Mouse (Mus musculus) thymus, postnatal 14 days (tissue): ENCODE measurements at regions not wholly inside any gene's neighbourhood (a gene's known extent, or its start where the extent isn't known, plus 50 kb on each side); places are given as distances from the start of the nearest gene placed in this dataset.

Experiments
- DNase-seq: peaks from one replicate; pipeline ENCODE4 v3.0.0; 2021

DNA sequence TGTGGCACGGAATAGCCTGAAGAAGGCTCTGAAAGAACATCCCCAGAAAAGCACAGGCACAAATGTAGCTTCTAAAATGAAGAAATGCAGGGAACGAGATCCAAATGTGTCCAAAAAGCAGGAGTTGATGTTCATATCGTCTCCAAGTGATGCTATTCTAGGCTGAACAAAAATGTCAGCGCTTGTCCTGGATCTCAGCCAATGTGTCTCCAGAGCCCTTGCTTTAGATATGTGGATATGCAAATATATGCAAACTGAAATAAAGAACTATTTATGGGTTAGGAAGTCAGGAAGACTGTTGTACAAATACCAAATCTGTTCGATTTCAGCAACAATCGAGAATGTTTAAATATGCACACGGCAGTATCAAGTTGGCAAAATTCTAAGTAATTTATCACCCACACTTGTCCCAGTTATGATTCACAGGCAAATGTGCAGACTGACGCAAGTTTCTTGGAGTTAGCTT lies 320.4 kb downstream of the Synb start:
- DNase-seq, result no peak

DNA sequence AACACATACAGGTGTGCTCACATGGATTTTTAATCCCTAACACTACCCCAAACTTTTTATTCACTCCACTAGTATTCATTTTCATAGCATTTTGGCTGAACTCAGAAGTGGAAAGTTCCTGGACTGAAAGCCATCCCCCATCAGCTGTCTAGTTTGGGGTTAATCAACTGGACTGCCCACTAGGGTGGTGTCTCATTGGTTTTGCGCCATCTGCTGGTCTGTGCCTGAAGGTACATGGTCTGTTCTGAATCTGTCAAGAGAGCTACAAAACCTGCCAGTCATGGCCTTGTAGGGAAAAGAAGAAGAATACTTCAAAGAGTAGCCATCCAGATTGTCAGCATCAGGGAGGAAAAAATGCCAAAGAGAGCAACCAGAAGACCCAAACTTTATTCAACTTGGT lies 327.3 kb downstream of the Synb start:
- peak; percentile 61 for DNase-seq

DNA sequence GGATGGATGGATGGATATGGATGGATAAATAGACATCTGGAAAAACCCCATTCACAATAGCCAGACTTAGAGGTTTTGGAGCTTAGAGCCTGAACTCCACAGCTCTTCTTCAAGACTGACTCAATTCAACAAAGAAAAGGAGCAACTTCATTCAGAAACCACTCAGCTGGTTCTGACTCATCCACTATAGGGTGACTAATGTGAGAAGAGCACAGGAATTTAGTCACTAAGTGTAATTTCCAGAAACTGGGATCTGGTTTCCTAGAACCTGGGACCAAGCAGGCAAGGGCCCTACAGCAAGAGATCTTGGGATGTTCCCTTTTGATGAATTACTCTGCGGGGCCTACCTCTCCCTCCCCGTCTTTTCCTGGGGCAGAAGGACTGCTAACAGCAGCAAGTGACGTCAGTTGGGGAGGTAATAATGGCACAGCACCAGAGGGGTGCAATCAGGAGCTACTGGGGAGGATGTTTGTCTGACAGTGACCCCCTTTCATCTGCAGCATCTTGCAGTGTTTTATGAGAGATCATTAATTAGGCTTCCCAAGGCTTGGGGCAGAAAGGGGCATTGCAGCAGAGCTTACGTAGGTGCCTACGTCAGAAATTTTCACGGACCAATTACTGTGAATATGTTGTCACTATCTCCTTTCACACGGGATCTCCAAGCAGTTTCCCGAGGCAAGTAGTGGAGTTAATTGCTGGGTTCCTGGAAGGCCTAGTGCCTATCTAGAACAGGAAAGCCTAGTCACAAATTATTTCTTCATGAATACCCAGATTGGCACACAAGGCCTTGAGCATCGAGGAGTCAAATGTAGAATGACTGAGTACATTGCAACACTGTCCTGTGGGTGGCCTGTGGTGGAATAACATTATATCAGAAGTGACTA lies 339.3 kb downstream of the Synb start:
- no peak for DNase-seq

DNA sequence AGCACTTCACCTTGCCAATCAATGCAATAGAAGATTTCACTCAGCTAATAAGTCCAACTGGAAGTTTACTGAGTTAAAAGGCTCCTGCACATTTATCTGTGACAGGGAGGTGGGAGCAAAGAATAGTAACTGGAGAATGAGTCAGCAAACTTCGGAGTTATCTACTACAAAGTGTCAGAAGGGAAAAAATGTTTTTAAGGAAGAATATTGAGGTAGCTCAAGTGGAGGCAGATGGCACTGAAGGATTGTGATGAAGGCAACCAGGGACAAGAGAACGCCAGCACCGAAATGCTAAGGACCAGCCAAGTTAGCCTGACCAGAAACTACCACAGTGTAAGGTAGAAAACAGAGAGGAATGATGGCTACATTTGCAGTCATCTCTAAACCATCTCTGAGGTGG lies 348.2 kb downstream of the Synb start:
- DNase-seq, result no peak

DNA sequence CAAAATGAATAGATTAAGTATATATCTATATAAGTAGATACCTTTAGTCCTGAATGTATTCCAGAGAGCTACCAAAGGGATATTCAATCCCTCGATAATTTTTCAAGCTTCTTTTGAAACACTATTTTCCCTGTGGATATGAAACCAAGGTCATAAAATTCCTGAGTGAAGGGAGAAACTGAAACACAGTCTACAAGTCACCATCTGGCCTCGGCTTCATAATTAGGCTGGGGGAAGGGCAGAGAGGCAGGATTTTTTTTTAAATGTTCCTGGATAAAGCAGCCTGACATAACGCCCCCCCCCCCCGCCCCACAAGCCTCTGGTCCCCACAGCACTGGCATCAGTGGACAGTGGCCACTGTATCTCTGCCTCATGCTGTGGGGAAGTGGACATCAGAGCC lies 348.7 kb downstream of the Synb start:
- DNase-seq, result no peak

DNA sequence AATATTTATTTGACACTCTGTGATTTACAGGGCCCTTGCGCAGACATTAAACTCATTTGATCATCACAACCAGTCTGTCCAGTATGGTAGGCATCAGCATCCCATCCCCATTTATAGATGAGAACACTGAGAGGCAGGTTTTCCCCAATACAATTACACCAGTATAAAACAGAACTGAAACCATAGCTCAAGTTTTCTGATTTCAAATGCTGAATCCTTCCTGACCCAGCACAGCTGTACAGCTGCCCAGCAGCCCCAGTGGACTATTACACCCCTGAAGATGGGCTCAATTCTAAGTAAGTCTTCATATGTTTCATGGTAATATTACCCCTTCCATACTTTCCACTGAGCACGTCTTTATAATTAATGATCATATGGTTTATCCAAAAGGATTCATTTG lies 352.3 kb downstream of the Synb start:
- DNase-seq, result no peak

DNA sequence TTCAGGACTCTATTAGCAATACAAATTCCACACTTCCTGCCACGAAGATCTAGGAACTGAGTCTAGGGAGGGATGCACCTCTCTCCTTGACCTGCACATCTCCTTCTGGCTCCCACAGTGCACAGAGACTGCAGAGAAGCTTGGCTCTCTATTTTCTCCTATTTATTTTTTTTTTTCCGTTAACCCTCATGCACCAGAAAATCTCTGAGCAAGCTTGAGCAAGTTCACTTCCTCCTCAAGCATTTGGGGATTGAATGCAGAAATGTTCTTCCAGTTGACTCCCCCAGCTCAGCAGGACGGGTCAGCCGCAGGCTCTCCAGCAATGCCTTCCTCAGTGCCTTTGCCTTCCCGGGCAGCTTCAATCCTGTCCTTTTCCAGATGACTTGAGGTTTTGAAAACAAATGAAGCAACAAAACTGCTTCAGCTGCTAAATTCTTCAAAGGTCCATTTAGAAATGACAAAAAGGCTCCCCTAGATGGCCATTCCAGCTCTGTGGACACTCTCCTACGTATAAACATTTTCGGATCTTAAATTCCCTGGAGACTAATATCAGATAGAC lies 352.9 kb downstream of the Synb start:
- DNase-seq, result no peak

DNA sequence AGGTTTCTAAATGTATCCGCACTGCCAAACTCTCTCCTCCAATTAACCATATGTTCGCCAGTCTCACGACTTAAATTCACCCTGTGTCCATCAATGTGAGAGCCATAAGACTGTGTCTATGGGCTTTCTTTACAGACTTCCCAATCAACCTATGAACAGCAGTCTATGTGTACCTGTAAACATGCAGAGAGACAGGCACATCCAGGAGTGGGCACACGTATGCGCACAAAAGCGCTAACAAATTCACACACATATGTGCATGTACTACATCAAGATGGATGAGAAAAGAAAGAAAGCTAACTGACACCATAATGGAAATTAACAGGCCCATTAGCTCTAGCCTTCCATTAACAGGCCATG lies 358.8 kb downstream of the Synb start:
- DNase-seq, result no peak

DNA sequence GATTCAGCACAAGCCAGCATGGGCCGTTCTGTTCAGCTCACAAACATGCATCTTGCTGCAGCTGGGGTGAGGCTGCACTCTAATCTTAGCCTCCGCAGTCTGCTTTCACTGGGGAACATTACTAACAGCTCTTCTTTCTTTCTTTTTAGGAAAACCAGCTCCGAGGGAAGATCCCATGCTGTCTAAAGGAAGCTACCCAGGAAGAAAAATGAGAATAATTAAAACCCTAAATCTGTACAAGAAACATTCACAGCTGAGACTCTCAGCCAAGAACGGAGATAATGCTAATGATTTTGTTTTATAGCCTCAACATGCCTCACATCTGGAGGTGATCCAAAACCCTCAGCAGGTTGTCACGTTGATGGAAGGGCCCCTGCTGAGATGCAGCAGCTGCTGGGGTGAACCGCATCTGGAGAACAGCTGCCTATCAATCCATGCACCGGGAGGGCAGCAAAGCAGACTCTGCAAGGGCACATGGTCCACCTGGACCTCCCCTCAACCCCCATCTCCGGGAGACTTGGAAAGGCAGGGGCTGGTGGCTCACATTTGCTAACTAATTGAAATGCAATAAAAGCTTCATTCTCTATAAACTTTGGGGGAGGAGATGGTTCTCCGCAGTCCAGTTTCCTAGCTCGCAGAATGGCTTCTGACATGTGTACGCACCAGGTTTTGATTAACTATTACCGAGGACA lies 359.3 kb downstream of the Synb start:
- DNase-seq, result no peak

DNA sequence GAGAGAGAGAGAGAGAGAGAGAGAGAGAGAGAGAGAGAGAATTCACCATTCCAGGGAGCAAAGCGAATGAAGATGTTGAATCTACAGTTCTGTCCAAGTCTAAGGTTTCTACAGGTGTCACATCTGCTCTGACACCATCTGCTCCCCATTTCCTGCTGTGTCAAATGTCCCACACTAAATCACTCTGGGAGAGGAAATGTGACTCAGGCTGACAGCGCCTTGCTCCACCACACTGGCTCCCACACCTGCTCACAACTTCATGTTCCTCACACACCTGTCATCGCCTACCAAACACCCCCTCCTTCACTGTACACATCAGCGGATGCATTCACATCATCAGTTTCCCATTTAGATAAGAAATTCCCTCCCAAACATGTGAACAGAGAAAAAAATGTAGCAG lies 366.3 kb downstream of the Synb start:
- DNase-seq, result peak; percentile 53

DNA sequence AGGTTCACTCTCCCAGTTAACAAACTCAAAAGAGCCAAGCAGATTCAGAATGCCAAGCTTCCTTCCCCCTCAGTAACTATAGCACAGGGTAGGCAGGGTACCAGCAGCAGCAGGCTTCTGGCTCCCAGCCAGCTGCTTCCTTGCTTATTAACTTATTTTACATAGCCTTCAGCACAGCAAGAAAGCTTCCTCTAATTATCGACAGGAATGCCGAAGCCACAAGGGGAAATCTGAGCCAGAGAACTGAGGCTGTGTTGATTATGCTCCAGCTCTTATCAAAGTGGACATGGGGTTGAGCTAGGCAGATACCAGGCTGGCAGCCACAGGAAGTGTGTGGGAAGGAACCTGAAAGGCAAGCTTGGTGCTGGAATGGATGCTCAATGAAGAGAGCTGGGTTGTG lies 371.0 kb downstream of the Synb start:
- no peak for DNase-seq

DNA sequence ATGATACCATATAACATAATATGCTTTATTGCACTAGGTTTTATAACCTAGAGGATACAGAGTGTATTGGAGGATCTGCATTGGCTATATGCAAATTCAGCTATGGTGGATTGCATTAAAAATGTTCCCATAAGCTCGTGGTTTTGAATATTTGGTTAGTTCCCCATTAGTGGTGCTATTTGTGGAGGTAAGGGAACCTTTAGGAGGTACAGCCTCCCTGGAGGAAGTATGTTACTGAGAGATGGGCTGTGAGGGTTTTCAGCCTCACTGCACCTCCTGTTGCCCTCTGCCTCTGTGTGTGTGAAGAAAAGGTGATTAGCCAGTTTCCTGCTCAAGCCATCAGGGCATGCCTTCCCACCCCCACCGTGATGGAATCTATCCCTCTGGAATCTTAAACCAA lies 372.1 kb downstream of the Synb start:
- no peak for DNase-seq

DNA sequence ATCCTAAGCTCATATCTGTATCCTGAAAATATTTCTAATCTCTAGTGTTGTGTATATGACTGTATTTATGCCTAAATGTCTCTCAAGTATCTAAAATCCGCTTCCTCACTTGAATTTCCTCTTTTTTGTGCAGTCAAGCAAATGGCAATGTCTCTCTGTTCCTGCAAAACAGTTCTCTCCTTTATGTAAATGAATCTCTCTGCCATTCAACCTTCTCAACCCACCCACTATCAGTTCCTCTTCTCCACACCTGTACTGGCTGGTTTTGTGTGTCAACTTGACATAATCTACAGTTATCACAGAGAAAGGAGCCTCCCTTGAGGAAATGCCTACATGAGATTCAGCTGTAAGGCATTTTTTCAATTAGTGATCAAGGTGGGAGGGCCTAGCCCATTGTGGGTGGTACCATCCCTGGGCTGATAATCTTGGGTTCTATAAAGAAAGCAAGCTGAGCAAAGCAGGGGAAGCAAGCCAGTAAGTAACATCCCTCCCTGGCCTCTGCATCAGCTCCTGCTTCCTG lies 375.5 kb downstream of the Synb start:
- no peak for DNase-seq

DNA sequence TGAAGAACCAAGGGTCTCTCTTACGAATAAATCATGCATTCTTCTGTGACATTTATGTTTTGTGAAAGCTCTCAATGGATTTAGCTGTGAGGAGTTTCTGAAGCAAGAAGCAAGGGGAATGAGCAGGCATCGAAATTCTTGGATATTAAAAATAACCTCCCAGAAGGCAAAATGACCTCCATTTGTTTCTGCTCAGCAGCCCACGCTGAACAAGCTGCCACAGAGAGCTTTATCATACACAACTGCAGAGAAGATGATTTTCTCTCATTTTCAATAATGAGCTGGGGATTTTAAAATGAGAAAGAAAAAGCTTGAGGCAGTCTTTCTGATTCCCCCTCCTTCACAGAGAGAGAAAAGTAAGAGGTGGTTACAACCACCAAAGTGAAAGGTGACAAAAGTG lies 394.2 kb downstream of the Synb start:
- no peak for DNase-seq

DNA sequence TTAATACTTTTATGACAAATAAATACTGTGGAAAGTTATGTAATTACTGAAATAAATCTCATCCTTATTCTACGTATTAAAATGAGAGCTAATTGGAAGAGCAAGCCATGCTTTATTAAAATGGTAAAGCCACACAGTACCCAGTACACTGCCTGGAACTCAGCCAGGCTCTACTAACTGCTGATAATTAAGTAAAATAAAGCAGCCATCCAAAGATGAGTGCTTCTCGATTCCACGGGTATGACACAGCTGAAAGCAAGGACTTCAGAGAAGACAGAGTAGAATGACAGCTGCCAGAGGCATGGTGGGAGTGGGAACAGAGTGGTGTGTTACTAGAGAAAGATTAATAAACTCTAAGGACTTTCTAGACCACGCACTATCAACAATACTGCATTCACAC lies 416.9 kb downstream of the Synb start:
- no peak for DNase-seq

DNA sequence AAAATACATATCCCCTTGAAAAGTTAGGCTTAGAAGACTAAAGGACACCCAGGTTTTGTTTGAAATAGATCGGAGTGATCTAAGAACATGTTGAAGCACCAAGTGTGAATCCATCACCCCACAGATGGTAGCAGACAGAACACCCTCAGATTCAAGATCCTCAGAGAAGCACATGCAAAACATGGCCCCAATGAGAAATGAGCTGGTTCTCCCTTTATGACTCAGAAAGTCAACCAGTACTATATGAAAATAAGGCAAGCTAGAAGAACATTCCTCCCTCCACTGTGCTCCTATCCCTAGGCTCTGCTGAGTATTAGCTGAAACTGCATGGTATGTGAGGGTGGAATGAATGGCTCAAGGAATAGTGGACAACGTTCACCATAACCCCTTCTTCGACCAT lies 433.0 kb downstream of the Synb start:
- no peak for DNase-seq

DNA sequence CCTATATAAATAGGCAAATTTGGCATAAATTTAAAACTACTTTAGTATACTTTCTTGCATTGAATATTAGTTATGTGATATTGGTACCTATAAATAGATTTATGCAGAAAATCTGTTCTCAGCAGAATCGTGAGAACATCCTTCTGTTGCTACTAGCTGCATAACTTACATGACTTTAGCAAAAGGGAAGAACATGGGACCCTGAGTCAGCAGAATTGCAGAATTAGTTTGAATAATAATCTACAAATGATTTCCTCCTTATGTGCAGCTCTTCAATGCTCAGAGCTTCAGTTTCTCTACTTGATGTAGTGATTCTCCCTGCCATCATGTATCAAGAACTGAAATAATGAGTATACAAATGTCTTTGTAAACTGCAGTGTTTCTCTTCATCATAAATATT lies 436.2 kb downstream of the Synb start:
- DNase-seq, result no peak

DNA sequence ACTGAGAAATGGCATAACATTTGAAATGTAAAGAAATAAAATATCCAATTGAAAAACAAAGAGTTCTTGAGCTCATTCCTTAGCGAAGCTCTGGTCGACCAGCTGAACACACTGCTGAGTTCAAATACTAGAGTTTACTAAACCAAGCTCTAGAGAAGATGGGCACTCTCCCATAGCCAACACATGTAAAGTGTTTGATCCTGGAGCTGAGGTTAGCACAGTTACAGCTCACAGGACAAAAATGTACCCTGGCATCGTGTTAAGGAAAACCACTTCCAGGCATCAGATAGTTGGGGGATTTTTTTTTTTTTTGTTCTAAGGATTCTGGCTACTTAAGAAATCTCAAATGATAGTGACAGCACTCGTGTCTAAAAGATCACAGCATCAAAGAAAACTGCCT lies 445.6 kb downstream of the Synb start:
- no peak for DNase-seq

DNA sequence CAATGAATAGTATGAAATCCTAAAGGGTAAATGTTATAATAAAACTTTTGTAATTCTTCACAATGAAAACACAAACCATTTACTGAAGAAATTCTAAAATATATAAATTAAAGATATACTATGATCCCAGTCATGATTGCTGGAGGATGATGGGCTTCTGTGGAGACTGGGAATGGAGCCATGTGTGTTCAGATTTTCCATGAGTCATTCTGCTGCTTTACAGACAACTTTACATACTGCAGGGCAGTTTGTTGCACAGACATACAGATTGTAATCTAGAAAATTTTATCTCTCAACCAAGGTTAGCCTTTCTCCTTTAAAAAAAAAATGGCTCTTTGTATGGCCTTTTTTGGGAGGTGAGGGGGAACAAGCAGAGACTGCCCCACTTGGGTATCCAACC lies 446.5 kb downstream of the Synb start:
- no peak for DNase-seq

DNA sequence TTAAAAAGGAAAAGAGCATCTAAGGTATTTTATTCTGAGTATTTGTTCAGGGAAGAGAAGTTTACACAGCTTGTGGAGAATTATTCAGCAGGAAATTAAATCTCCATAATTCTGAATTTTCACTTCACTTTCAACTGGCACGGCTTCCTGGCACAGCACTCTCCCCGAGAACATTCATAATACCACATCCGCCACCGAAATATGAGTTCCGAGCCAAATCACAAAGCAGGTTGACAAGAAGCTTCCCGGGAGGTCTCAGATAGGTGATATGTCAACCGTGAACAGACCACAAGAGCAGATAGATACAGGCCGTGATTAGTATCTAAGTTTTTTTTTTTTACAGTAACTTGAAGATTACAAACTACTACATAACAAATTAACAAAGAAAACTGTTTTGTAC lies 473.9 kb downstream of the Synb start:
- DNase-seq, result no peak

DNA sequence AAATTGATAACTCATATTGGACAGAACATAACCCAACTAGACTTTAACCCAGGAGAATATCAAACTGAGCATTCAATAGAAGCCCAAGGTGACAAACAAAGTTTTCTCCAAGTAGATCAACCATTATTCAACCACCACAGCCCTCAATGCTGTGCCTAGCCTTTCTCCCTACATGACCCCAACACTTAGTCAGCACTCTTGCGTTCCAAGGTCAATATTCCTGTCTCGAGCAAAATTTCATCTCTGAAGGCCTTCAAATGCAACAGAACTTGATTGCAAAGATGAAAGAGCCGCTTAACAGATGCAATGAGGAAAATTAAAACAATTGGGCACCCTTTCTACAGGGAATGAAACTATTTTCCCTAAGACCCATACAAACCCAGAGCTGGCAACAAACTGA lies 485.1 kb downstream of the Synb start:
- DNase-seq, result no peak

DNA sequence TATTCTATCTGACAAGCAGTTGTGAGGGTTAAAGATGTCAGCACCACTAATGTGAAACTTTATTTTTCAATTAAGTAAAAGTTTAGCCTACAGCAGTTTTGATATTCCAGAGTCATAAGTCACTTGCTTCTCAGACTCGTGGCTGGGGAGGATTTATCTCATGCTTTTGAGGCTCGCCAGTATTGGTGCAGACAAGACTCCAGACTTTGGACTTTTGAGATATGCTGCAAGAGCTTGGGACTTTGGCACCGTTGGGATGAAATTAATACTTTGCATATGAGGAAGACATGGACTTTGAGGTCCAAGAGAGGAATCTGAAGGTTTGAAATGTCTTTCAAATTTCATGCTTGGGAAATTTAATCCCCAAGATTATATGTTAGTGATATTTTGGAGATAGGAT lies 486.2 kb downstream of the Synb start:
- no peak for DNase-seq

DNA sequence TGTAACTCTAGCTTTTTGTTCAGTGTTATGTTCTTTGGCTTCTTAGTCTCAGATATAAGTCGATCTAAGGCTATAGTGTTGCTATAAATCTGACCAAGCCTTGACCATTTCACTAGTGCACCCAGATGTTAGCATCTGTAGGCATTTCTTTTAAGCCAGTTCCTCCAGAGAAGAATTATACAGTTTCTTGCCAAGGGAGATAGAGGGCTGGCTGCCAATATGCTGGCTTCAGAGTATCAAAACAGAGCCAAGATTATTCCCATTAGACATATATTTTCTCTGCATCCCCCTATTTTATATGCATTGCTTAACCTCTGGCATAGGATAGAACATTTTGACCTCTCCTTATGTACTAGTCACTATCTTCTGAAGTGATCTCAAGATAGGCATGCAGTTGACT lies 487.5 kb downstream of the Synb start:
- DNase-seq, result no peak

DNA sequence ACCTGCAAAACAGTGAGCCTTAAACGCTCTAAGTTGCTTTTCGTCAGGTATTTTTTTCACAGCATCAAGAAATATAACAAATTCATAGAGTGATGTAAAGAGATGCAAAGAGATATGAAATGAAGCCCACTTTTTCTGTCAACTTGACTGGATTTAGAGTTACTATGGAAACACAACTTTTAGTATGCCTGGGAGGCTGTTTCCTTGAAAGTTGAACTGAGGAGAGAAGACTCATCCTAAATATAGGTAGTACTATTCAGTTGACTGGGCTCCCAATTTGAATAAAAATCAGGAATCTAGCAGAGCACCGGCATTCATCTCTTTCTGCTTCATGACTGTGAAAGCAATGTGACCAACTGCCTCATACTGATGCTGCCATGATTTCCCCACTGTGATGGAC lies 509.7 kb downstream of the Synb start:
- DNase-seq, result no peak
